Mouse (Mus musculus): Measurements from ENCODE around the gene Rad51b.

Gene Rad51b

GRCm38 (mm10) chr12:79766116-79766515 is 469.0 kb downstream of the Rad51b start:
- no peak for DNase-seq (ENCODE audit: low read depth)

- DNase-seq (ENCODE audit: low read depth) = no peak
These were observed 471.8 kb downstream of the Rad51b start for GRCm38 (mm10) chr12:79768741-79769322.

GRCm38 (mm10) chr12:79769763-79770162 is 472.7 kb downstream of the Rad51b start:
- DNase-seq (ENCODE audit: low read depth) = no peak

- DNase-seq (ENCODE audit: low read depth) = no peak
These were observed 474.1 kb downstream of the Rad51b start for GRCm38 (mm10) chr12:79771194-79771593.

GRCm38 (mm10) chr12:79771741-79772140 is 474.7 kb downstream of the Rad51b start:
- DNase-seq (ENCODE audit: low read depth) = no peak

- DNase-seq (ENCODE audit: low read depth) = no peak
These were observed 476.2 kb downstream of the Rad51b start for GRCm38 (mm10) chr12:79773246-79773645.

GRCm38 (mm10) chr12:79774571-79774970 is 477.5 kb downstream of the Rad51b start:
- no peak for DNase-seq (ENCODE audit: low read depth)

GRCm38 (mm10) chr12:79776828-79777227 is 479.7 kb downstream of the Rad51b start:
- DNase-seq (ENCODE audit: low read depth) = no peak

GRCm38 (mm10) chr12:79780745-79781144 is 483.7 kb downstream of the Rad51b start:
- no peak for DNase-seq (ENCODE audit: low read depth)

- DNase-seq (ENCODE audit: low read depth) = peak; percentile 15
These were observed 484.7 kb downstream of the Rad51b start for GRCm38 (mm10) chr12:79781788-79782187.

GRCm38 (mm10) chr12:79782444-79783117 is 485.5 kb downstream of the Rad51b start:
- no peak for DNase-seq (ENCODE audit: low read depth)

- DNase-seq (ENCODE audit: low read depth) = no peak
These were observed 487.1 kb downstream of the Rad51b start for GRCm38 (mm10) chr12:79784159-79784558.

- DNase-seq (ENCODE audit: low read depth) = no peak
These were observed 488.6 kb downstream of the Rad51b start for GRCm38 (mm10) chr12:79785691-79786090.

- DNase-seq (ENCODE audit: low read depth) = no peak
These were observed 490.5 kb downstream of the Rad51b start for GRCm38 (mm10) chr12:79787538-79787937.

- no peak for DNase-seq (ENCODE audit: low read depth)
These were observed 491.3 kb downstream of the Rad51b start for GRCm38 (mm10) chr12:79788340-79788739.

GRCm38 (mm10) chr12:79789481-79789880 is 492.4 kb downstream of the Rad51b start:
- DNase-seq (ENCODE audit: low read depth) = no peak

GRCm38 (mm10) chr12:79793382-79793781 is 496.3 kb downstream of the Rad51b start:
- no peak for DNase-seq (ENCODE audit: low read depth)

- peak; percentile 35 for DNase-seq (ENCODE audit: low read depth)
These were observed 497.7 kb downstream of the Rad51b start for GRCm38 (mm10) chr12:79794802-79795201.

GRCm38 (mm10) chr12:79796260-79796659 is 499.2 kb downstream of the Rad51b start:
- no peak for DNase-seq (ENCODE audit: low read depth)

GRCm38 (mm10) chr12:79796823-79797821 is 500.0 kb downstream of the Rad51b start:
- peak; percentile 10 for DNase-seq (ENCODE audit: low read depth)

GRCm38 (mm10) chr12:79798488-79798887 is 501.4 kb downstream of the Rad51b start:
- DNase-seq (ENCODE audit: low read depth) = no peak

- no peak for DNase-seq (ENCODE audit: low read depth)
These were observed 502.3 kb downstream of the Rad51b start for GRCm38 (mm10) chr12:79799370-79799769.

- no peak for DNase-seq (ENCODE audit: low read depth)
These were observed 506.6 kb downstream of the Rad51b start for GRCm38 (mm10) chr12:79803670-79804069.
